Mouse (Mus musculus) forebrain, embryonic 11.5 days (tissue): Measurements from ENCODE around the gene Mtf1. TPM values are rescaled to one million over a fixed set of nuclear protein-coding genes. Genes with fewer than 3 reads are reported as not detected.
A peak's percentile ranks its signal among the peaks of the same experiment; 100 is the strongest.

Experiments
- ATAC-seq: fragments of 200-750 bp; cut with Nextera tagmentation; replicated peaks from 2 replicates; pipeline ENCODE4 v1.8.0; 2017; ENCODE audit warnings: moderate TSS enrichment; ENCODE audit not compliant: low FRiP score
- DNase-seq: peaks from one replicate; pipeline ENCODE4 v3.0.0-alpha.2; 2017; ENCODE audit warnings: low spot score
- H3K27ac ChIP-seq: fragments of 300-500 bp; sonication (generic); 2 replicates; pipeline ENCODE4 v1.5.1; 2014; ENCODE audit warnings: low read depth, low read length
- H3K27me3 ChIP-seq: fragments of 300-500 bp; sonication (generic); 2 replicates; pipeline ENCODE4 v1.6.1; 2014; ENCODE audit warnings: mild to moderate bottlenecking, low read length, mixed read lengths; ENCODE audit not compliant: control insufficient read depth, insufficient read depth
- H3K36me3 ChIP-seq: fragments of 300-500 bp; sonication (generic); 2 replicates; pipeline ENCODE4 v1.6.1; 2014; ENCODE audit warnings: mild to moderate bottlenecking, low read length, moderate library complexity, mixed read lengths; ENCODE audit not compliant: control insufficient read depth, insufficient read depth
- H3K4me1 ChIP-seq: fragments of 300-500 bp; sonication (generic); replicated peaks from 2 replicates; pipeline ENCODE4 v1.6.1; 2014; ENCODE audit warnings: low read length, mixed read lengths; ENCODE audit not compliant: control insufficient read depth, insufficient read depth
- H3K4me2 ChIP-seq: fragments of 300-500 bp; sonication (generic); 2 replicates; pipeline ENCODE4 v1.6.1; 2014; ENCODE audit warnings: low read depth, mild to moderate bottlenecking, low read length, moderate library complexity, mixed read lengths; ENCODE audit not compliant: severe bottlenecking
- H3K4me3 ChIP-seq: fragments of 300-500 bp; sonication (generic); 2 replicates; pipeline ENCODE4 v1.5.1; 2014; ENCODE audit warnings: low read depth, low read length
- H3K9ac ChIP-seq: fragments of 300-500 bp; sonication (generic); 2 replicates; pipeline ENCODE4 v1.6.1; 2014; ENCODE audit warnings: low read length
- H3K9me3 ChIP-seq: fragments of 300-500 bp; sonication (generic); 2 replicates; pipeline ENCODE4 v1.6.1; 2016; ENCODE audit warnings: low read length, mixed read lengths; ENCODE audit not compliant: control insufficient read depth
- WGBS: fragments of 180-500 bp; shearing (Covaris S2); extraction: QIAGEN DNeasy Blood & Tissue Kit; methylation state at CpG from one replicate; pipeline ENCODE4 v1.1.7; 2014; 5-methylcytosine and 5-hydroxymethylcytosine counted together
- polyA plus RNA-seq: library from polyadenylated mRNA; unstranded; fragments of >200 nt; fragmentation: Nextera tagmentation; extraction: Ambion mirVana; gene quantifications from 2 replicates; pipeline ENCODE4 v1.2.1, GENCODE M21; 2014

Mtf1 gene
- polyA plus RNA-seq, 1 experiment from 2014 or later, result 15.4 TPM

DNA sequence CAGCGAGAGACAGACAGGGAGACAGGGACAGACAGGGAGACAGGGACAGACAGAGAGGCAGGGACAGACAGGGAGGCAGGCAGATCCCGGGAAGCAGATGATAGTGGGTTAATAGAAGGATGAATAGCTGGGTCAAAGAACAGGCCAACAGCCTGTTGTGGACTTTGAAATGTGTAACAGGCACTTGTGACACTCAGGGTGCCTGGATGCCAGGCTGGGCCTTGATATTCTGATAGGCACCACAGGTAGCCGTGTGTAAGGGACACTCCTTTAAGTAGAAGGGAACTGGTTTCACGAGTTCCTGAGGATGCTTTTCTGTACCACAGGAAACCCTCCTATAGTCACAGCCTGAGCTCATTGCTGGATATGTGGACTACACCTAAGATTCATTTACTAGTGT is 11.9 kb upstream of the Mtf1 start:
- ATAC-seq (no peak), DNase-seq (no peak)
- Histone ChIP-seq H3K4me3 (no peak overlapping the region), H3K27ac (no peak overlapping the region), H3K4me1 (no peaks in the 10 kb centered on the region), H3K36me3 (no peaks in the 10 kb centered on the region; the same call in 1 of the 2 replicates), H3K27me3 (no peaks in the 10 kb centered on the region), H3K9me3 (no peaks in the 10 kb centered on the region), H3K4me2 (no peak overlapping the region), H3K9ac (no peak overlapping the region)
- 86% methylated on average over 4 of the region's 4 CpGs for WGBS

DNA sequence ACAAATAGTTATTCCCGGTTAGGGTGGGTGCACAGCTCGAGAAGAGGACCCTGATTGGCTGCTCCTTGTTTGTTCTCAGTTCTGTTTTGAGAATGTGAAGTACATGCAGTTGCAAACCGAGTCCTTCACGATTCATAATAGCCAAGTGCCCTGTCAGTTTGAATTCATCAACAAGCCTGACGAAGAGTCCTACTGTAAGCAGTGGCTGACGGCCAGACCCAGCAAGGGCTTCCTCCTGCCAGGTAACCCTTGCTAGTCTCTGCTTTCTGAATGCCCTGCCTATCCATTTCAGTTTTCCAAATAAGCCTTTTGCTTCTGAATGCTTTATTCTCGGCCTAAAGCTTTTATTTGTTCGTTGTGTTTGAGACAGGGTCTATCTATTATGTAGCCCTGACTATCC is 9.8 kb upstream of the Mtf1 start:
- Histone ChIP-seq H3K4me2 (no peak overlapping the region), H3K27ac (no peak overlapping the region), H3K9me3 (no peaks in the 10 kb centered on the region), H3K9ac (no peak overlapping the region), H3K36me3 (no peaks in the 10 kb centered on the region; the same call in 1 of the 2 replicates), H3K27me3 (no peaks in the 10 kb centered on the region), H3K4me1 (no peaks in the 10 kb centered on the region), H3K4me3 (no peak overlapping the region)
- ATAC-seq (no peak), DNase-seq (no peak)
- 91% methylated on average over 8 of the region's 8 CpGs for WGBS

DNA sequence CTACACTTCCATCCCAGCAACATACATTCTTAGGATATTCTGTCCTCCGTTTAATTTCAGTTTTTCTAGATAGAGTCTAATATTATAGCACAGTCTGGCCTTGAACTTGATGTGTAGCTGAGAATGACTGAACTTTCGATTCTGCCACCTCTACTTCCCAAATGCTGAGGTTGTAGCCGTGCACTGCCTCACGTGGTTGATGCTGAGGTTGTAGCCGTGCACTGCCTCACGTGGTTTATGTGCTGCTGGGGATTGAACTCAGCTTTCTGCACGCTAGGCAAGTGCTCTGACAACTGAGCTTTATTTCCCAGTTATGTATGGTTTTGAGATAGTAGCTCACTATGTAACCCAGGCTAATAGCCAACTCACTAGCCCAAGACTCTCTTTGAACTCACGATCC is 5.8 kb upstream of the Mtf1 start:
- H3K9me3 ChIP-seq, result no peaks in the 10 kb centered on the region
- ATAC-seq (no peak), DNase-seq (no peak)
- H3K27ac ChIP-seq, result no peak overlapping the region
- no peaks in the 10 kb centered on the region; the same call in 1 of the 2 replicates for H3K36me3 ChIP-seq
- H3K4me3 ChIP-seq, result no peak overlapping the region
- H3K4me2 ChIP-seq, result no peak overlapping the region
- no peaks in the 10 kb centered on the region for H3K4me1 ChIP-seq
- 91% methylated on average over 8 of the region's 8 CpGs for WGBS
- no peaks in the 10 kb centered on the region for H3K27me3 ChIP-seq
- no peak overlapping the region for H3K9ac ChIP-seq

DNA sequence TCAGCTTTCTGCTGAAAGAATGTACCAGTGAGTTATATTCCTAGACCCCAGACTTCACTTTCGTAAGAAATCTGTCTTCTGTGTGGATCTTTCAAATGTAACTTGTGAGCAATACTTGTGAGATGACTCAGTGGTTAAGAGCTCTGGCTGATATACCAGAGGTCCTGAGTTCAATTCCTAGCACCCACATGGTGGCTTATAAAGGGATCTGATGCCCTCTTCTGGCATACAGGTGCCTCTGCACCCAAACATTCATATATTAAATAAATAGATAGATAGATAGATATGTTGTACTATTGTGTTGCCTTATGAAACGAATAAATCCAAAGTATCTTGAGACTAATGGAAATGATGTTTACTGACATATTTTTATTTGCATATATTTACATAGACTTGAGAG is 5.0 kb upstream of the Mtf1 start:
- 92% methylated on average over 2 of the region's 2 CpGs for WGBS
- Histone ChIP-seq H3K27ac (no peak overlapping the region), H3K4me3 (no peak overlapping the region), H3K4me1 (no peaks in the 10 kb centered on the region), H3K9me3 (no peaks in the 10 kb centered on the region), H3K36me3 (no peaks in the 10 kb centered on the region; the same call in 1 of the 2 replicates), H3K4me2 (no peak overlapping the region), H3K9ac (no peak overlapping the region), H3K27me3 (no peaks in the 10 kb centered on the region)
- DNase-seq (no peak), ATAC-seq (no peak)

DNA sequence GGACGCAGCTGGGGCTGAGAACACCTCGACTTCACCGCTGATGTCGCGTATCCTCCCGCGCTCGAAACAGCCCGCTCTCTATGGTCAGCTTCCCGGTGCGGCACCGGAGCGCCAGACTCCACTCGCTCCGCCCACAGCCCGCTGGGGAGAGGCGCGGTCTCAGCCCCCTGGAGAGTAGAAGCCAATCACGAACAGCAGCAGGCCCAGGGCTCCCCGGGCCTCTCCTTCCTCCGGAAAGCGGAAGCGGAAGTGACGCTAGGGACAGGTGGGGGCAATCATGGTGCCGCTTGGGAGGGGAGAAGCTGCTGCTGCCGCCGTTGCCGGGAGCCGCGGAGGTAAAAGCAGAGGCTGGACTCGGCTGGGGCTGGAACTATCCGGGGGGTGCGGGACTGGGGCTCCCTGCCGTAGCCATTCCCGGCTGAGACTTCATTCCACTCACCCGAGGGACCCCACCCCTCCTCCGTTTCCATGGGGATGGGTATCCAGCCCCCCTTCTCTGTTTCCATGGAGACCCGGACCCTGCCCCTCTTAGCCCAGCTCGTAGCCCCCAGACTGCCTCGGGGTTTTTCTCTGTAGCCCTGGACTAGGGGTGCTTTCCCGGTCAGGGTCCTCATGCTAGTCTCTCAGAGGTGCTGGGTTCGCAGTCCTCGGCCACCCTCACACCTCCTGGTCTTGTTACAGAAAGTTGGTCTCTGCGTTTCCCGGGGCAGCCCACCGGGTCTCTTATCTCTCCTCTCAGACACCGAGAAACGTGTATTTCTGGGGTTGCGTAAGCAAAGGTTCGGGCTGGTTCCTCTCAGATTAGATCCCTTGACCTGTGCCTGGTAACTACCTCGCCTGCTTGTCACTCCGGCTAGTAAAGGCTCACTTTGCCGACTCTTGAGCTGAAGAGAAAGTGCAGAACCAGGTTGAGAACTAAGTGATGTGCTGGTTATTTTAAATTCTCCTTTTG is 681 bp downstream of the Mtf1 start:
- H3K4me3 ChIP-seq, result peak overlapping the region; percentile 72
- ATAC-seq (peak; percentile 99), DNase-seq (peak; percentile 97)
- no peaks in the 10 kb centered on the region; the same call in 1 of the 2 replicates for H3K36me3 ChIP-seq
- peak overlapping the region; percentile 96 for H3K9ac ChIP-seq
- no peaks in the 10 kb centered on the region; the same call in 1 of the 2 replicates for H3K4me1 ChIP-seq
- H3K27ac ChIP-seq, result peak overlapping the region; percentile 94
- no peaks in the 10 kb centered on the region for H3K27me3 ChIP-seq
- peak overlapping the region; percentile 82 for H3K4me2 ChIP-seq
- 2% methylated on average over 53 of the region's 53 CpGs for WGBS
- H3K9me3 ChIP-seq, result no peaks in the 10 kb centered on the region

DNA sequence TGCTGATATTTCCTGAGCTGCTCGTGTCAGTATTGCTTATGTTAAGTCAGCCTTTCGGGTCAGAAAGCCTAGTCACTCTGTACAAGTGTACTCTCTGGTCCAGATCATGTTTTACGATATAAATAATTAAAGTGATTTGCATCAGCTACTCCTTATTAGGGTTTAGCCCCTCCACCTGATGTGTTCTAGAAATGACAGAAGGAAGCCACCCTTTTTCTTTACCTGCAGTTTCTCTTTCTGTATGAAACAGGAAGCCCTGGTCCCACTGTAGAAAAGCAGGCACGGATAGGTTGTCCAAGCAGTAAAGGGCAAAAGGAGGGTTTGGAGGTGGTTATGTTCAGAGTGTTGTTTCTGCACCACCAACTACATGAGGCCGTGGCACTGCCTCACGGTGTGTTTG is 1.5 kb downstream of the Mtf1 start:
- H3K4me2 ChIP-seq, result peak overlapping the region; percentile 82
- no peak overlapping the region; the same call in 1 of the 2 replicates for H3K9ac ChIP-seq
- WGBS, result 82% methylated on average over 6 of the region's 6 CpGs
- ATAC-seq, result no peak
- no peaks in the 10 kb centered on the region for H3K27me3 ChIP-seq
- peak overlapping the region; percentile 72; the same call in 1 of the 2 replicates for H3K4me3 ChIP-seq
- H3K27ac ChIP-seq, result no peak overlapping the region
- no peaks in the 10 kb centered on the region; the same call in 1 of the 2 replicates for H3K4me1 ChIP-seq
- no peaks in the 10 kb centered on the region; the same call in 1 of the 2 replicates for H3K36me3 ChIP-seq
- H3K9me3 ChIP-seq, result no peaks in the 10 kb centered on the region
- no peak for DNase-seq

DNA sequence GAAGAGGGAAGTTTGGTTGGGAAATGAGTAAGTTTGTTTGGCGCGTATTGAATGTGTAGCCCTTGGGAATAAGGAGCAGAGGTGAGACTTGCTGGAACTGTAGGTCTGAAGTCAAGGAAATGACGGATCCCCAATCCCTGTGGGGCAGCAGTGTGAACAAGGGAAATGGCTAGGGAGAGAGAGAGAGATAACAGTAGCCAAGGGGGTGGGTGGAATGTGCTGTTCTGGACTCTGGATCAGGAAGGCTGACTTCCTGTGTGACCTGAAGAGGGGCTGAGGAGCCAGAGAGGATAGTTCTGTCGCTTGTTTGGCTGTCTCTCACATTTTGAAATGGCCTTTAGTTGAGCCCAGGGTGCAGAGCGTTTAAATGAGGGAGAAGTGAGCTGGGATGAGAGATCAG is 6.6 kb downstream of the Mtf1 start:
- Histone ChIP-seq H3K27me3 (no peaks in the 10 kb centered on the region), H3K4me2 (no peak overlapping the region), H3K4me3 (no peak overlapping the region), H3K27ac (no peak overlapping the region), H3K4me1 (no peaks in the 10 kb centered on the region), H3K36me3 (no peaks in the 10 kb centered on the region; the same call in 1 of the 2 replicates), H3K9me3 (no peaks in the 10 kb centered on the region), H3K9ac (no peak overlapping the region)
- ATAC-seq (no peak), DNase-seq (no peak)
- 89% methylated on average over 5 of the region's 5 CpGs for WGBS

DNA sequence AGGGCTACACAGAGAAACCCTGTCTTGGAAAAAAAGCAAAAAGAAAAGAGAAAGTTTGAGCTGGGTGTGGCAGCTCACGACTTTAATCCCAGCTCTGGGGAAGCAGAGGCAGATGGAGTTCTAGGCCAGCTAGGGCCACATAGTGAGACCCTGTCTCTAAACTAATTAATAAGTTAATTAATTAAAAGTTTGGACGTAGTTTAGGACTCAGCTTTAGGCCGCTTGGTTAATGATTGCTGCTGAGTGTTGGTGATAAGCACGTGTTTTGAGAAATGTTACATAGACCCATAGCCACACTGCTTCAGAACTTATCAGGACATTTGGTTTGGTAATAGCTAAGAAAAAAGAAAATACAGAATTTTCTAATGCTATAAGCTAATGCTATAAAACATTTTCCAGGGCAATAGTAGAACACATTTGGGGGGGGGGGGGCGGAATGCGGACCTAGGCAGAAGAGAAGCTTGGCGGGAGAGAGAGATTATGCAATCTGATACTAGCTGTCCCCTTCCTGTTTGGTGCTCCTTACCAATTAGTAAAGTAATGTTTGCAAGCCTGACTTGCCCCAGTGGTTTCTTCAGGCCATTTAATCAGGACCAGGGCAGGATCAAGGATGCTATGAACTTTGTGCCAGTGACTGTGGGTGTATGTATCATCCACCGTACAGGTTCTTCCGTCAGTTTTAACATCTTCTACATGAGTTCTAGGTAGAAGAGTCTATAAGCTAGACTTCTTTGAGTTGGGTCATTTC is 7.4 kb downstream of the Mtf1 start:
- Histone ChIP-seq H3K4me3 (no peak overlapping the region), H3K9ac (no peak overlapping the region), H3K27ac (no peak overlapping the region), H3K4me2 (no peak overlapping the region), H3K4me1 (no peaks in the 10 kb centered on the region), H3K36me3 (no peaks in the 10 kb centered on the region; the same call in 1 of the 2 replicates), H3K27me3 (no peaks in the 10 kb centered on the region), H3K9me3 (no peaks in the 10 kb centered on the region)
- 82% methylated on average over 9 of the region's 9 CpGs for WGBS
- ATAC-seq (no peak), DNase-seq (no peak)
